Mouse (Mus musculus): ENCODE data around the gene Ces5a. TPM values are rescaled to one million over a fixed set of nuclear protein-coding genes. Genes with fewer than 3 reads are reported as not detected.
"Not testable (repeated sequence)": the region's sequence is repeated elsewhere in the genome, so short reads cannot be mapped to it uniquely, and the experiment has no call there.

Ces5a gene
- 1 to 10 TPM in 1 of 2 experiments, under 1 TPM in 1; 0.74 to 1.2 TPM for total RNA-seq (2021)
- long read RNA-seq, experiment 1, partial matches to known transcripts = 0 of 3 reads
- long read RNA-seq, experiment 1, other reads (novel, unspliced or antisense) = 3 of 3 reads
- long read RNA-seq, experiment 2 = 0 reads

DNA sequence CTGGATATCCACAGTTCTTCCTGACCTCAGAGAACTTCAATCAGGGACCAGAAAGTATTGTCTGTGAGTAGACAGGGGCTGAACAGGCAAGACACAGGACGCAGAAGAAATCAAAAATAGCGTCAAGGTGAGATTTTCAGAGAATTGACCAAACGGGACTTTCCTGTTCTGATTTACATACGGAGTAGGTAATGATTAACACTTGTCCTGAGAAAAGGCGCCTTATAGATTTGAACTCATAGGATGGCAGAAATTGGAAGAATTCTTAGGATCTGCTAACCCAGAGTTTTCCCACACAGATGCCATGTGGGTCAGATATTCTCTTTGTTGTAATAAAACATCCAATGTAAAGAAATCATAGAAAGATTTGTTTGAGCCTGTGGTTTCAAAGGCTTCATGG is at the start of gene Ces5a:
Gene Ces5a, minus strand, starts transcription at position 101 of the 400 bp plus-strand sequence.
- no peak for DNase-seq (ENCODE audit: low spot score in 2 of 2)

- DNase-seq (ENCODE audit: low spot score in 2 of 2) = no peak
Observed at GRCm38 (mm10) chr8:93572841-93573240, 37.2 kb upstream of the Ces5a start.

DNA sequence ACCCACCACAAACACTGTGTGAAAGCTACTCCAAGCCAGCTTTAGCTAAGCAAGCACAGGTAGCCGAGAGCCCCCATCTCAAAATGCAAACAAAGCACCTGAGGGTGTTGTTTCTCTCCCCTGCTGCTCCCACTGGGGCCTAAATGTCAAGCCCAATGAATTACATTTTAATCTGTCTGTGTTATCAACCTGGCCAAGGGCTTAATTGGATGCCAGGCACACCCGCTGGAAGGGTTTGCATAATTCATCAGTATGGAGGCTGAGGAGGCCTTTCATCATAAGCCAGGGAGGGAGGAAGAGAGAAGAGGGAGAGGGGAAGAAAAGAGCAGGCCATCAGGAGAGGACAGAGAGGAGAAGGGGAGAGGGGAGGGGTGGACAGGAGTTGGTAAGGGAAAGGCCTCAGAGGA is 36.5 kb upstream of the Ces5a start:
- no peak for DNase-seq (ENCODE audit: low spot score in 2 of 2)

GRCm38 (mm10) chr8:93571369-93571985 is 35.8 kb upstream of the Ces5a start:
- no peak for DNase-seq (ENCODE audit: low spot score in 2 of 2)

DNA sequence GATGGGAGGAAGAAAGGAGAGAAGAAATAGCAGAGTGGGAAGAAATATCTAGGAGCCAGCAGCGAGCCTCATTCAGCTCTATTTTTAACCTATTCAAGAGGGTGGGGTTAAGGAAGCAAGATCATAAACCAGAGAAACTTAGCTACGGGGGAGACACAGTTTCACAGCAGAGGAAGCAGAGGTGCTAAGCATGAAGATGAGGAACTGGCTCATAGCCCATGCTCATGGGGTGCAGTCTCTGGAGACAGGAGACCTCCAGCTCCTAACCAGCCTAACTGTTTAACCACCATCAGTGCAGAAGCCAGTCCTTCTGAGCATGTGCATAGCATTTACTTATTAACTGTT is 34.5 kb upstream of the Ces5a start:
- no peak for DNase-seq (ENCODE audit: low spot score in 2 of 2)

- peak in 1 of 2 experiments; percentile 27 for DNase-seq (ENCODE audit: low spot score in 2 of 2)
Observed at GRCm38 (mm10) chr8:93569311-93570185, 33.9 kb upstream of the Ces5a start.

GRCm38 (mm10) chr8:93568666-93569065 is 33.0 kb upstream of the Ces5a start:
- no peak for DNase-seq (ENCODE audit: low spot score in 2 of 2)

DNA sequence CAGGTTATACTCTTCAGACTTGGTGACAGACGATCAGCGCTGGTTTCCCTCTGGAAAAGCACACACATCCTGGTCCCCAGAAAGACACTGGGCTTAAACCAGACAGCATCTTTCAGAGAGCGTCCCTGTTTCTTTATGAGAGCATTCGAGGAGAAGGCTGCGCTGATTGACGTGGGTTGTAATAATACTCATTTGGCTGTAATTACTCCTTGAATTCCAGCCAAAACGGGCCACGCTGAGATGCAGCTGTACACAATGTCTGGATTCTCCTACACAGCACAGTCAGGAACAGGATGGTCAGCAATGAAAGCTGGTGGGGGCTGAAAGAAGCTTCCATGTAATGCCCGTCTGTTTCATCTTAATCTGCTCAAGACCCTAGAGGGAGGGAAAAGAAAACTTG is 31.5 kb upstream of the Ces5a start:
- no peak for DNase-seq (ENCODE audit: low spot score in 2 of 2)

DNA sequence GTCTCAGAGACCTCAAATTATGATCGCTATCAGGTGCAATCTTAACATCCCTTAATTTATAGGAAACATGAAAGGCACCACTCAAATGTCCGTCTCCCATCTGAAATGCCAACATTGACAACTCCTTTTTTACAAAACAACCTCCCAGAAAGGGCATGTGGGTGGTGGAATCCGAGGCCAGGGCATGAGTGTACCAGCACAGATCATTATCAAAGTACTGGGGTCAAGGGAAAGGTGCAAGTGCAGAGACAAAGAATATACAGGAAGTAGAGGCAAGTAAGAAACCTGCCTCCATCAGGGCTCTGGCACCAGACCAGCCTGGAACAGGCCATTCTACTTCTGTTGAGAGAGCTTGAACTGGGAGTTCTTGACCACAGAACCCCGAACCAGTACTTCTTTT is 29.0 kb upstream of the Ces5a start:
- no peak for DNase-seq (ENCODE audit: low spot score in 2 of 2)

DNA sequence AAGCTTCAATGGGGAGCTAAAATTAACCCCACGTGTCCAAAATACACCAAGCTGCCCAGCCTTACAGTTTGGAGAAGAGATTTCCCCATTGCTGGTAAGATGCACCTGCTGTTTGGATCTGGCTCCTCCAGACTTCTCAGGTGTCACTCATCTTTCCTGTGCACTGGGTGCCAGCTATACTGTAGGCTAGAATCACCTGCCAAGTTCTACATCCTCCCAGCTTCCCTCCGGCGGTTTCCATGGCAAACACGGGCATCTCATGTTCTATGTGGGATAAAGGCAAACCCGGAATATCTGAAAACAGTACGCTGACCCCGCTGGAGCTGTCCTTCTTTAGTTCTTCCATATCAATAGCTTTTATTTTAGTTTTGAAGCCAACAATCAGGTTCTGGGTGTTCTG is 27.9 kb upstream of the Ces5a start:
- DNase-seq (ENCODE audit: low spot score in 2 of 2) = no peak

GRCm38 (mm10) chr8:93562557-93563210 is 27.1 kb upstream of the Ces5a start:
- DNase-seq (ENCODE audit: low spot score in 2 of 2) = no peak

DNA sequence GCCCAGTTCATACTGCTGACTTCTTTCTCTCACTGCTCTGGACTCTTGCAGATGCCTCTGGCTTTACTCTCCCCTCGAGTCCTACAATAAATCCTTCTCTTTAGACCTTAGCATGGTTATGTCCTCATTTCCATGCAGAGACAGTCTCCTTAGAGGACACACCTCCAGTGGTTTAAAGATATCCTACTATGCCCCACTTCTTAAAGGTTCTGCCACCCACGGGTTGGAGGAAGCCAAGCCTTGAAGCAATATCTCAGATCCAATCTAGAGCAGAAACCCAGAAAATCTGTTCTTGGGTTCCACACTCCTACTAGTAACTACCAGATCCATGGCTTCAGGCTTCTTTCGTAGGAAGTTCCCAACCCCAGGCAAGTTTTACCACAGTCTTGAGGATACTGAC is 25.6 kb upstream of the Ces5a start:
- DNase-seq (ENCODE audit: low spot score in 2 of 2) = no peak

DNA sequence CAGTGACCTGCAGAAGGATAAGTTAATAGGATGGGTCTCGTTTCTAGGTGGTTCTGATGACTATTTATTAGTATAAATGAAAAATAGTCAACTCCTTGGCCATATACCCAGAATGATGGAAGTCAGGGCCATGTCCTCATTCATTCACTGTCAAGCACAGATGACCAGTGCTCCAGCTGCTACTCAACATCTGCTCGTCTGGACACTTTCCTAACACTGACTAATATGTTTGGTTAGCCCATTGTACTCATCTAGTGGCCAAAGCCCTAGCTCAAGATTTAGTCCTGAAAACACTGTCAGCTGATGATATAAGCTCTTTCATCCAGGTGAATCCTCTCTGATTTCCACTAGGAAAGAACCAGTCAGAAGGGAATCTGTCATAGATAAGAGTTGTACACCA is 24.1 kb upstream of the Ces5a start:
- DNase-seq (ENCODE audit: low spot score in 2 of 2) = no peak

- no peak for DNase-seq (ENCODE audit: low spot score in 2 of 2)
Observed at GRCm38 (mm10) chr8:93502634-93503033, 33.0 kb downstream of the Ces5a start.

DNA sequence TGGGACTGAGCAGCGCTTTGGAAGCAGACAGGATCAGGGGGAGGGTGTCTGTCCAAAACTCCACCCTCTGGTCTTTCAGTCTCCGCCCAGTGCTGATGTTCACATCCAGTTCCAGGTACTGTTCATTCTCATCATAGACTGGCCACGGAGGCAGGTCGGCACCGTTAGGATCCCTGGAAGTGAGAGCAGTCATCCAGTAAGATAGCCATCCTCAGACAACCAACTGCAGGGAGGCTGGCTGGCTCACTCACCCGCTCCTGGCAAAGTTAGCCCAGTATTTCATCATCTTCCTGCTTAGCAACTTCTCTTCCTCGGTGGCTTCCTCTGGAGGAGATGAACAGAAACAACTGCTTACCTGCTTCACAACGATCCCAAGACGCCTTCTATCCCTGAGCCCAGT is 36.2 kb downstream of the Ces5a start:
- DNase-seq (ENCODE audit: low spot score in 2 of 2) = no peak

DNA sequence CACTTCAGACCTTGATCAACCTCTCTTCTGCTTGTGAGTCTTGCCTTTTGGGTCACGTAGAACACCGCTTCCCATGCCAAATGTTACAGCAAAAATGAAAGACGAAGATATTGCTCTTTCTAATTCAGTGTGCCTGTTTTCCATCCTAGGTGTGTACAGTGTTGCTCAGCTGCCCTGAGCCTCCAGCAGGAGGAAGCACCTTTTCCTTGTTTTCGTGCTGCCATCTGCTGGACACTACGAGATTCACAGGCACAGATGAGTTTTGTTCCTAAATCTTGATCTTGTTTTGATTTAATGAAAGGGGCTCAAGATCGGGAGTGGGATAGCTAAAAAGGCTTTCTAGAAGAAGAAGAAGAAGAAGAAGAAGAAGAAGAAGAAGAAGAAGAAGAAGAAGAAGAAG is 40.3 kb downstream of the Ces5a start:
- DNase-seq (ENCODE audit: low spot score in 2 of 2) = no peak

GRCm38 (mm10) chr8:93488743-93489142 is 46.9 kb downstream of the Ces5a start:
- no peak for DNase-seq (ENCODE audit: low spot score in 2 of 2)

DNA sequence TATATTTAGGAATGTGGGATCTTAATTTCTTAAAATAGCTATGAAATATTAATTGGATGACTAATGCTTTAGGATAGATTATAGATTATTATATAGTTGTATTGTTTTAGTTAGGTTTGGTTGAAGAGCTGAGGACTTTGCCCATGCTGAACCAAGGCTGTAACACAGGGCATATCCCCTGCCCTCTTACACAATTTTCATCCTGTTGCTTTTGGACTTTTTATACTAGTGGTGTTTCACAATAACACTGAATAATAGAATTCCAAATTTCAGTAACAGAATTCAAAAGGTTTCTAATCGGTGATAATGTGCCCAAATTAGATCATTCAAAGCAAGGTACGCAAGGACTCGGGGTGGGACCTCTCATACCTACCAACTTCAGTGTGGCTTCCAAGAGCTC is 57.4 kb downstream of the Ces5a start:
- no peak for DNase-seq (ENCODE audit: low spot score in 2 of 2)

- DNase-seq (ENCODE audit: low spot score in 2 of 2) = not testable (repeated sequence)
Observed at GRCm38 (mm10) chr8:93469733-93470132, 65.9 kb downstream of the Ces5a start.

- DNase-seq (ENCODE audit: low spot score in 2 of 2) = no peak
Observed at GRCm38 (mm10) chr8:93454258-93454877, 81.3 kb downstream of the Ces5a start.

Data from gastrocnemius, postnatal 4 days (tissue).